Mouse (Mus musculus): ENCODE results near the gene Hlcs.
A peak's percentile ranks its signal among the peaks of the same experiment; 100 is the strongest.

GRCm38 (mm10) chr16:94168655-94169545, 144.5 kb downstream of the Hlcs start:
- TF ChIP-seq CTCF (IDR thresholded peaks at IDR 0.05; ENCODE audit: low read depth, low read length) (peak; percentile 44), POLR2A (IDR thresholded peaks at IDR 0.05; ENCODE audit: insufficient read depth, low read length) (no peak), EP300 (IDR thresholded peaks at IDR 0.05; ENCODE audit: insufficient read depth, low read depth, low read length) (no peak)

Measured in ES-Bruce4 (cell line).